Mouse (Mus musculus) midbrain, postnatal 0 days (tissue): ENCODE results near the gene Myo19. TPM values are rescaled to one million over a fixed set of nuclear protein-coding genes. Genes with fewer than 3 reads are reported as not detected.

Experiments used
- ATAC-seq: fragments of 200-750 bp; cut with Nextera tagmentation; 2 replicates; pipeline ENCODE4 v1.8.0; 2017; ENCODE audit warnings: moderate number of reproducible peaks, mild to moderate bottlenecking, moderate TSS enrichment, moderate library complexity; ENCODE audit not compliant: low FRiP score
- DNase-seq: peaks from one replicate; pipeline ENCODE4 v3.0.0-alpha.2; 2015; ENCODE audit warnings: low spot score
- H3K27ac ChIP-seq: fragments of 300-500 bp; sonication (generic); 2 replicates; pipeline ENCODE4 v1.5.1; 2014; ENCODE audit warnings: low read depth, mild to moderate bottlenecking, low read length, mixed read lengths
- H3K27me3 ChIP-seq: fragments of 300-500 bp; sonication (generic); 2 replicates; pipeline ENCODE4 v1.6.1; 2014; ENCODE audit warnings: low read length, control low read depth, mixed read lengths; ENCODE audit not compliant: insufficient read depth
- H3K36me3 ChIP-seq: fragments of 300-500 bp; sonication (generic); 2 replicates; pipeline ENCODE4 v1.6.1; 2014; ENCODE audit warnings: low read length, control low read depth, mixed read lengths; ENCODE audit not compliant: insufficient read depth
- H3K4me1 ChIP-seq: fragments of 300-500 bp; sonication (generic); 2 replicates; pipeline ENCODE4 v1.6.1; 2014; ENCODE audit warnings: mild to moderate bottlenecking, control low read depth, antibody characterized with exemption, low read length, mixed read lengths; ENCODE audit not compliant: insufficient read depth
- H3K4me2 ChIP-seq: fragments of 300-500 bp; sonication (generic); 2 replicates; pipeline ENCODE4 v1.6.1; 2014; ENCODE audit warnings: low read depth, mild to moderate bottlenecking, low read length, mixed read lengths; ENCODE audit not compliant: poor library complexity, severe bottlenecking
- H3K4me3 ChIP-seq: fragments of 300-500 bp; sonication (generic); 2 replicates; pipeline ENCODE4 v1.5.1; 2014; ENCODE audit warnings: low read depth, mild to moderate bottlenecking, low read length, moderate library complexity
- H3K9ac ChIP-seq: fragments of 300-500 bp; sonication (generic); replicated peaks from 2 replicates; pipeline ENCODE4 v1.6.1; 2014; ENCODE audit warnings: mild to moderate bottlenecking, low read length, moderate library complexity, mixed read lengths; ENCODE audit not compliant: poor library complexity, severe bottlenecking
- H3K9me3 ChIP-seq: fragments of 300-500 bp; sonication (generic); 2 replicates; pipeline ENCODE4 v1.6.1; 2016; ENCODE audit warnings: low read length, control low read depth
- CTCF ChIP-seq: IDR thresholded peaks from 2 replicates; pipeline ENCODE4 v1.5.1; 2016; ENCODE audit warnings: antibody characterized with exemption, mild to moderate bottlenecking
- WGBS: fragments of 180-500 bp; shearing (Covaris S2); extraction: QIAGEN DNeasy Blood & Tissue Kit; methylation state at CpG from one replicate; pipeline ENCODE4 v1.1.7; 2014; 5-methylcytosine and 5-hydroxymethylcytosine counted together
- polyA plus RNA-seq: library from polyadenylated mRNA; unstranded; fragments of >200 nt; fragmentation: Nextera tagmentation; extraction: Ambion mirVana; gene quantifications from 2 replicates; pipeline ENCODE4 v1.2.1, GENCODE M21; 2015
- total RNA-seq: library from RNA; depleted of rRNA; stranded (reverse); fragments of >200 nt; gene quantifications from 2 replicates; pipeline ENCODE4 v1.2.3, GENCODE M21; 2014

The Myo19 gene
- total and polyA plus RNA-seq, 2 experiments from 2014 or later: 4.4 to 13.6 TPM

- Histone ChIP-seq H3K9ac (peak overlapping the region; percentile 82), H3K36me3 (peaks cover 15% of the 10 kb centered on the region; the same call in 1 of the 2 replicates), H3K4me3 (peak overlapping the region; percentile 73), H3K4me2 (peak overlapping the region; percentile 82), H3K27me3 (no peaks in the 10 kb centered on the region), H3K27ac (peak overlapping the region; percentile 80), H3K9me3 (no peaks in the 10 kb centered on the region), H3K4me1 (no peaks in the 10 kb centered on the region; the same call in 1 of the 2 replicates)
- DNase-seq (peak; percentile 27), ATAC-seq (peak; percentile 34; the same call in 1 of the 2 replicates)
- WGBS: 0% methylated on average over 24 of the region's 24 CpGs
- peak; percentile 55 for TF ChIP-seq CTCF
Measured at GRCm38 (mm10) chr11:84880465-84880961, 565 bp downstream of the Myo19 start.

DNA sequence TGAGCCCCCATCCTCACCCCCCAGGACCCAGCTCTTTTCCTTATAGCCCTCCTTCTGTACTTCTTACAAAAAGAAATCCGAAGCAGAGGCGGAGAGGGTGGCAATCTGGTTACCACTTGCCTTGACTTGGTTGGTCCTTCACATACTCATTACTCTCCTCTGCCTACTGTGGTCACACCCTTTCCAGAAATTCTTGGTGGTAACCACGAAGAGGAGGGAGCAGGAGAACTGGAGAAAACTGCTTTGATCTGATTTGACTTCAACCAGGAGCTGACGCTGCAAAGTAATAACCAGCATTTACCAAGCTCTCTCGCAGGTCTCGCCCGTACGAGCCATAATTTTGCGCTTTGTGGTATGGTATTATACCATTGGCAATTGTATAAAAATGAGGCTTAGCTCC is 1.0 kb downstream of the Myo19 start:
- no peak for ATAC-seq
- Histone ChIP-seq H3K36me3 (peaks cover 18% of the 10 kb centered on the region; the same call in 1 of the 2 replicates), H3K9me3 (no peaks in the 10 kb centered on the region), H3K27me3 (no peaks in the 10 kb centered on the region), H3K9ac (peak overlapping the region; percentile 82), H3K4me3 (peak overlapping the region; percentile 73), H3K4me1 (no peaks in the 10 kb centered on the region; the same call in 1 of the 2 replicates), H3K4me2 (peak overlapping the region; percentile 82), H3K27ac (peak overlapping the region; percentile 80)
- TF ChIP-seq CTCF: no peak
- DNase-seq: no peak
- 61% methylated on average over 9 of the region's 9 CpGs for WGBS

DNA sequence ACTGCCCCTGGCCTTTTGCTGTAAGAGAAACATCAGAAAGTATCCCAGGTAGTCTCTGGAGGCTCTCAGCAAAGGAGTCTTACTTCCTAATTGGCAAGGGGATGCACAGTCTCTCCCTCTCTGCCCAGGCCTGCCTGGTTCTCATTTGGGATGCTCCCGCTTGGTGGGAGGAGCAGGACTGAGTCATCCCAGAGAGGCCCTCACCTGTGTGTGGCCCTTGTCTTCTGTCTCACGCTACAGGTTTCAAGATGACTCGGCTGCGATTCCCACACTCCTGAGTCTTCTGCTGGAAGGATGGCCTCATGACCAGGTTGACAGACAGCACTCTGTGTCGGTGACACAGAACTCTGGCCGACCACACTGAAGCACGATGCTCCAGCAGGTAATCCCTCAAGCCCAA is 2.4 kb downstream of the Myo19 start:
- no peak overlapping the region for H3K27ac ChIP-seq
- DNase-seq: no peak
- H3K36me3 ChIP-seq: peaks cover 23% of the 10 kb centered on the region; the same call in 1 of the 2 replicates
- H3K27me3 ChIP-seq: no peaks in the 10 kb centered on the region
- H3K9me3 ChIP-seq: no peaks in the 10 kb centered on the region
- no peak for ATAC-seq
- H3K9ac ChIP-seq: no peak overlapping the region
- TF ChIP-seq CTCF: no peak
- H3K4me1 ChIP-seq: no peaks in the 10 kb centered on the region; the same call in 1 of the 2 replicates
- no peak overlapping the region for H3K4me2 ChIP-seq
- no peak overlapping the region for H3K4me3 ChIP-seq
- 95% methylated on average over 7 of the region's 7 CpGs for WGBS

DNA sequence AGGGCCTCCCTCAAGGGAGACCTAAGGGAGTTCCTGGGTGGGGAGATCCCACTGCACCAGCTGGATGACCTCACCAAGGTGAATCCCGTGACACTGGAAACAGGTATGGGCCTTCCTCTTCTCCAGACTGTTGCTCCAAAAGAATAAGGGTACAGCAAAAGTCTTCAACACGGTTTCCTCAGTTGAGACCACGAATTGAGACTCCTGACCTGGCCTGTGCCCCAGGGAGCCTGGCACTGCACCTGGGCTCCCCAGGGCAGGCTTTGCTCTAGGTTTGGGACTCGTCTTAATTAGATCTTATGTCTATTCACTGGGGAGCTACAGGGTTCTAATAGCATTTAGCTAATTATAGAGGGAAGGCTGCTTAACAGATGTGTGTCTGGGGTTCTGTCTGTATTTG is 5.3 kb downstream of the Myo19 start:
- Histone ChIP-seq H3K9me3 (no peaks in the 10 kb centered on the region), H3K9ac (no peak overlapping the region), H3K4me2 (no peak overlapping the region), H3K27ac (no peak overlapping the region), H3K4me1 (no peaks in the 10 kb centered on the region), H3K27me3 (no peaks in the 10 kb centered on the region), H3K4me3 (no peak overlapping the region), H3K36me3 (peaks cover 40% of the 10 kb centered on the region)
- TF ChIP-seq CTCF: no peak
- no peak for DNase-seq
- 90% methylated on average over 4 of the region's 4 CpGs for WGBS
- ATAC-seq: no peak

DNA sequence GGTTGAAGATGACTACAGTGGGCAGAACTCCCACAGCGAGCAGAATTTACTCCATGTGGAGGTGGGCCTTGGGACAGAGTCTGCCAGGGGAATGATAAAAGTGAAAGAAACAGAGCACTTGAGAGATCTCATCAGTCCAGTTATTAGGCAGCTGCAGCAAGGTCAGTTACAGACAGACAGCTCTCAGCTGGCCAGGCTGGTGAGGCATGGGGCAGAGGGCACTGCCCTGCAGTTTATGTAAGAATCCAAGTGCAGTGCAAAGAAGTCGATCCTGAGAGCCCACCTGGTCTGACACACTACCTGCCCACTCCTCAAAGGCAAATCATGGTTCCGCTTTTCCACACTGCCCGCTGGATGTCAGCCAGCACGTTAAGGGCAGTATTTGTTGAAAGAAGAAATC is 6.3 kb downstream of the Myo19 start:
- ATAC-seq: no peak
- H3K27me3 ChIP-seq: no peaks in the 10 kb centered on the region
- no peak for TF ChIP-seq CTCF

GRCm38 (mm10) chr11:84886767-84887511 is 7.0 kb downstream of the Myo19 start:
- no peak for TF ChIP-seq CTCF
- no peak for DNase-seq
- Histone ChIP-seq H3K4me1 (no peaks in the 10 kb centered on the region), H3K4me3 (no peak overlapping the region), H3K36me3 (peaks cover 41% of the 10 kb centered on the region), H3K4me2 (no peak overlapping the region), H3K9me3 (no peaks in the 10 kb centered on the region), H3K9ac (no peak overlapping the region), H3K27ac (no peak overlapping the region), H3K27me3 (no peaks in the 10 kb centered on the region)
- 93% methylated on average over 11 of the region's 11 CpGs for WGBS
- no peak for ATAC-seq

More for the DNA sequence above, 6.3 kb downstream of the Myo19 start:
- H3K36me3 ChIP-seq: peaks cover 40% of the 10 kb centered on the region
- WGBS: 97% methylated on average over 5 of the region's 5 CpGs
- no peak for DNase-seq
- H3K4me1 ChIP-seq: no peaks in the 10 kb centered on the region
- no peaks in the 10 kb centered on the region for H3K9me3 ChIP-seq
- H3K4me2 ChIP-seq: no peak overlapping the region
- H3K27ac ChIP-seq: no peak overlapping the region
- H3K4me3 ChIP-seq: no peak overlapping the region
- H3K9ac ChIP-seq: no peak overlapping the region
